ENCODE assay signal across 18 mouse cellular contexts in the genomic region with DNA sequence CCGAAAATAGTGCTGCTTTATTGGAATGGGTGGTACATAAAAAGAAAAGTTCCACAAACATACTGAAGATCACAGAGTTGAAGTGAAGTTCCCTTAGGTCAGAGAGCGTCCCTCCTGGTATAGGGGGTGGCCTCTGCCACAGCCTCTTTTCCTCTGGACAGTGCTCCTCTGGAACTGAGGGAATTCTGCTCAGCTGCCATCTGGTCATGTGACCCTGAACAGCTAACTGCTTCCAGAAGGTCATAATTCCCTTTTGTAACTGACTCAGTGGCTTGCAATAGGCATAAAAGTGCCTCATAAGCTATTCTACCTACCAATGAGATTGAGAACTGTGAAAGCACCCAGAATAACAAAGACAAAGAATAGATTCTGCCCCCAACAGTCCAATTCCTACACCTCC.
"Had no signal": no experiment of that assay in that cellular context is flagged by ENCODE, and none has a peak within 500 bp of the region (broad histone marks: within the 10 kb centered on the region; RNA-seq: fewer than 3 reads in every experiment).

No protein-coding gene starts in this region.

- H3K36me3 ChIP-seq: liver, embryonic 13.5 days; neural tube, embryonic 12.5 days; neural tube, embryonic 15.5 days had no signal

- H3K4me3 ChIP-seq: layer of hippocampus, adult 2 months; liver, embryonic 13.5 days; neural tube, embryonic 12.5 days; neural tube, embryonic 15.5 days had no signal

- H3K27me3 ChIP-seq: liver, embryonic 13.5 days; neural tube, embryonic 12.5 days; neural tube, embryonic 15.5 days had no signal

- H3K27ac ChIP-seq: kidney, postnatal 0 days; layer of hippocampus, adult 2 months; liver, embryonic 13.5 days; neural tube, embryonic 12.5 days; neural tube, embryonic 15.5 days; stomach, postnatal 0 days had no signal

- H3K4me1 ChIP-seq: liver, embryonic 13.5 days; neural tube, embryonic 12.5 days; neural tube, embryonic 15.5 days had no signal

- H3K9me3 ChIP-seq: liver, embryonic 13.5 days; neural tube, embryonic 12.5 days; neural tube, embryonic 15.5 days had no signal

- DNase-seq: kidney, adult 2 months; kidney, postnatal 25 days; left cerebral cortex, postnatal 4 days; liver, embryonic 13.5 days; lung, adult 2 months; lung, postnatal 14 days; lung, postnatal 4 days; midbrain, embryonic 14.5 days; right cerebral cortex, adult 18-20 months; right cerebral cortex, postnatal 14 days; right cerebral cortex, postnatal 4 days; thymus, adult 2 months; thymus, postnatal 14 days had no signal
